In the genomic region with DNA sequence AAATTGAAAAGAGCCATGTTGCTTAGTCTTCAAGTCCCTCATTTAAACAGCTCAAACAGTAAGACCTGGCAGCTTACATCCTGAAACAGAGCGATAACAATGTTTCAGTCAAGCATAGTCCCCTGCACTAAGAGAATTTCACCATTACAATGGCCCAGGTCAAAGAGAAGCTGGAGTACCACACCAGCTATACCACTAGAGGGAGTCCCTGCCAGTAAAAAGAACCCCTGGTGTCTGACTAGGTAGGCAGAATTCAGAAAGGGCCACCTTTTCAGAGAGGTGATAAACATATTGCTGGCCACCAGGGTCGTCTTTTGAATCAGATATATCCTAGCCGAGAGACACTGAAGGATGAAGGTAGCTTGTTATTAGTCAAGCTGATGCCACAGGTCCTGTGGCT, we compare ENCODE assay signal across 9 mouse cellular contexts. TPM values are rescaled to one million over a fixed set of nuclear protein-coding genes. Genes with fewer than 3 reads are reported as not detected.
DNase-seq lines count a peak whose midpoint lies in the region; ATAC-seq lines count a peak whose summit lies in the region.
"Had no signal": no experiment of that assay in that cellular context is flagged by ENCODE, and none has a peak within 500 bp of the region (broad histone marks: within the 10 kb centered on the region; RNA-seq: fewer than 3 reads in every experiment).

No protein-coding gene starts in this region.

- 59% methylated on average over 3 of the region's 3 CpGs for WGBS in midbrain, embryonic 16.5 days

- H3K9me3 ChIP-seq in midbrain, embryonic 16.5 days (replicated peaks; ENCODE audit: control insufficient read depth, low read length, poor library complexity, severe bottlenecking), result no peaks in the 10 kb centered on the region

- H3K9ac ChIP-seq in midbrain, embryonic 16.5 days (ENCODE audit: low read depth, low read length), result no peak overlapping the region

- no peaks in the 10 kb centered on the region for H3K4me1 ChIP-seq in midbrain, embryonic 16.5 days (ENCODE audit: control insufficient read depth, insufficient read depth, low read length)

- no peak overlapping the region for H3K4me3 ChIP-seq in midbrain, embryonic 16.5 days (ENCODE audit: low read depth, low read length)

- H3K36me3 ChIP-seq in midbrain, embryonic 16.5 days (ENCODE audit: control insufficient read depth, insufficient read depth, low read length), result peaks cover 22% of the 10 kb centered on the region

- peak; percentile 92 for ATAC-seq in frontal cortex, adult (ENCODE audit: low TSS enrichment)
- ATAC-seq in granulocyte monocyte progenitor cell, adult 5-6 weeks (replicated peaks; ENCODE audit: poor library complexity, severe bottlenecking), result peak; percentile 99
- ATAC-seq in midbrain, embryonic 16.5 days, result peak; percentile 66; the same call in 1 of the 2 replicates

- no peaks in the 10 kb centered on the region for H3K27me3 ChIP-seq in midbrain, embryonic 16.5 days (ENCODE audit: control insufficient read depth, insufficient read depth, low read depth, low read length)

- H3K4me2 ChIP-seq in midbrain, embryonic 16.5 days (ENCODE audit: low read length), result no peak overlapping the region

- H3K27ac ChIP-seq in midbrain, embryonic 16.5 days (ENCODE audit: low read length), result no peak overlapping the region

- DNase-seq in frontal cortex, postnatal 36 days (ENCODE audit: low spot score in 2 of 2), result no peak
- DNase-seq in B cell, adult 2 months, result peak; percentile 70 to 76
- peak; percentile 65 for DNase-seq in adipocyte (ENCODE audit: low spot score)
- peak; percentile 31 to 63 for DNase-seq in kidney, postnatal 4 days
- no peak for DNase-seq in urinary bladder, adult 2 months (ENCODE audit: low spot score)

RNA-seq across cellular contexts. Expression of a gene that starts 9.0 kb away (rescaled TPM):
- 183 and 188 TPM in 2 replicates for total RNA-seq in granulocyte monocyte progenitor cell, adult 5-6 weeks (2014; fragmentation: Nextera tagmentation)
- total RNA-seq in granulocyte monocyte progenitor cell, adult 5-6 weeks (2017), result 319 and 340 TPM in 2 replicates
- polyA plus RNA-seq in midbrain, embryonic 16.5 days (2015; fragmentation: Nextera tagmentation; extraction: Ambion mirVana), result 235 and 238 TPM in 2 replicates
- polyA plus RNA-seq in urinary bladder, adult 2 months (2012; rRNA removed), result 162 and 174 TPM in 2 replicates

RNA-seq across cellular contexts. Expression of a gene that starts 9.1 kb away (rescaled TPM):
- 16.3 and 25.6 TPM in 2 replicates for total RNA-seq in granulocyte monocyte progenitor cell, adult 5-6 weeks (2014; fragmentation: Nextera tagmentation)
- 47.1 and 50.1 TPM in 2 replicates for total RNA-seq in granulocyte monocyte progenitor cell, adult 5-6 weeks (2017)
- 43.1 and 45.9 TPM in 2 replicates for polyA plus RNA-seq in midbrain, embryonic 16.5 days (2015; fragmentation: Nextera tagmentation; extraction: Ambion mirVana)
- polyA plus RNA-seq in urinary bladder, adult 2 months (2012; rRNA removed), result 22.0 and 29.8 TPM in 2 replicates

RNA-seq across cellular contexts. Expression of a gene that starts 22.8 kb away (rescaled TPM):
- total RNA-seq in granulocyte monocyte progenitor cell, adult 5-6 weeks (2014; fragmentation: Nextera tagmentation), result not detected in 2 replicates
- total RNA-seq in granulocyte monocyte progenitor cell, adult 5-6 weeks (2017), result not detected in 2 replicates
- polyA plus RNA-seq in midbrain, embryonic 16.5 days (2015; fragmentation: Nextera tagmentation; extraction: Ambion mirVana), result not detected in 2 replicates
- polyA plus RNA-seq in urinary bladder, adult 2 months (2012; rRNA removed), result 1.7 and 2.2 TPM in 2 replicates
- total RNA-seq: layer of hippocampus, adult 18-20 months had no signal

RNA-seq across cellular contexts. Expression of a gene that starts 23.7 kb away (rescaled TPM):
- 124 and 136 TPM in 2 replicates for total RNA-seq in granulocyte monocyte progenitor cell, adult 5-6 weeks (2014; fragmentation: Nextera tagmentation)
- total RNA-seq in granulocyte monocyte progenitor cell, adult 5-6 weeks (2017), result 144 and 175 TPM in 2 replicates
- polyA plus RNA-seq in midbrain, embryonic 16.5 days (2015; fragmentation: Nextera tagmentation; extraction: Ambion mirVana), result 108 and 110 TPM in 2 replicates
- polyA plus RNA-seq in urinary bladder, adult 2 months (2012; rRNA removed), result 137 and 164 TPM in 2 replicates

RNA-seq across cellular contexts. Expression of a gene that starts 48.9 kb away (rescaled TPM):
- not detected in 2 replicates for total RNA-seq in granulocyte monocyte progenitor cell, adult 5-6 weeks (2014; fragmentation: Nextera tagmentation)
- 0.21 and 0.47 TPM in 2 replicates for total RNA-seq in granulocyte monocyte progenitor cell, adult 5-6 weeks (2017)
- polyA plus RNA-seq in midbrain, embryonic 16.5 days (2015; fragmentation: Nextera tagmentation; extraction: Ambion mirVana), result 0.58 and 0.70 TPM in 2 replicates
- polyA plus RNA-seq in urinary bladder, adult 2 months (2012; rRNA removed), result 5.1 and 7.6 TPM in 2 replicates

Comparison
In these comparisons a context has a peak if more than half of its experiments do, and no peak if none do; other contexts are left out.
1. DNase-seq: peak in B cell, adult 2 months (2 of 2), adipocyte (single experiment) and kidney, postnatal 4 days (2 of 2); none in frontal cortex, postnatal 36 days (0 of 2) and urinary bladder, adult 2 months (single experiment).
2. Peak in every context shown above with its lines, with median percentiles within 50 percentile points of each other: ATAC-seq.